8 mouse cellular contexts compared by ENCODE assay signal in the genomic region with DNA sequence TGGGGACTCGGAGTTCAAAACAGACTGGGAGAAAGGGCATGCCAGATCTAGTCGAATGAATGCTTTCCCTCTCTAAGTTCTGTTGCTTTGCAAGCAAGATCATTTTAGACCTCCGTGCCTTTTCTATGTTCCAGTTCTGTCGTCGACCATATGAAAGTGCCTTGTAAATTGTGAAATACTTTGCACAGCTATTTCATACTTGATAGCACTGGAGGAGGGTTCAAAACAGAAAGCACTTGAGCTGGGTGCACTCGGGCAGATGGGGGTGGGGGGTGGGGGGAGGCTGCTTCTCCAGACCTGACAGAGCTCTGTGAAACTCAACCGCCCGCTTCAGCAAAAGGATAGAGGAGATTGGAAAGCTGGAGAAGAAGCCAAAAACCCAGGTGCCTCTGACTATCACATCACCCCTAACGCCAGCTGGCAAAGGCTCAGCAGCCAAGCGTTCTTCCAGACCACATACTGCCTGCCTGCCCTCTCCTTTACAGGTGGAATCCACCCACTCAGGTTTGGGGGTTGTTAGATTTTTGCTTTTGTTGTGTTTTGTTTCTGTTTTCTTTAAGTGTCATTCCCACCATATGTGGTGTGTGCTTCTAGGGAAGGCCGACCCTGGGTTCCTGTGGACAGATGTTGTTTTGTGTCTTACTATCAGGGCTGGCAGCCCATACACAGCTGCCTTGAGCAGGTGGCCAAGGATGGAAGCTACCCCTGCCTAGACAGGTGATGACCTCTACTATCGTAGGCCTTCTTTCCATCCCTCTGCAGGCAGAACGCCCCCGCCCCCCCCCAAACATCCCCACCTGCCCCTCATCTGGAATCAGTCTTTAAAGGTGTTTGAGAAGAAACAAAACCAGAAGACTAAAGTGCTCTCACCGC. TPM values are rescaled to one million over a fixed set of nuclear protein-coding genes. Genes with fewer than 3 reads are reported as not detected.
A peak's percentile ranks its signal among the peaks of the same experiment; 100 is the strongest.
DNase-seq lines count a peak whose midpoint lies in the region; ATAC-seq lines count a peak whose summit lies in the region.

No protein-coding gene starts in this region.

- no peak for DNase-seq in lung, postnatal 14 days
- DNase-seq in cerebellum, postnatal 36 days, result peak; percentile 32 to 36
- DNase-seq in hindbrain, embryonic 10.5 days (ENCODE audit: low spot score), result peak; percentile 39
- peak; percentile 90 for DNase-seq in midbrain, embryonic 11.5 days (ENCODE audit: low spot score, missing footprints)
- DNase-seq in spleen, adult 18-20 months, result no peak
- DNase-seq in right cerebral cortex, postnatal 10 days (ENCODE audit: low spot score in 2 of 2), result no peak
- no peak for DNase-seq in adrenal gland, adult 8-10 months

- peak overlapping the region; percentile 85 for H3K4me2 ChIP-seq in lung, embryonic 16.5 days (ENCODE audit: low read depth, low read length)
- peak overlapping the region; percentile 88 for H3K4me2 ChIP-seq in midbrain, embryonic 11.5 days

- peak overlapping the region; percentile 99 for H3K27ac ChIP-seq in lung, embryonic 16.5 days (ENCODE audit: low read length)
- peak overlapping the region; percentile 98 for H3K27ac ChIP-seq in hindbrain, embryonic 10.5 days
- H3K27ac ChIP-seq in midbrain, embryonic 11.5 days (ENCODE audit: low read depth, low read length), result peak overlapping the region; percentile 96

- H3K9me3 ChIP-seq in lung, embryonic 16.5 days (ENCODE audit: control insufficient read depth, low read length), result no peaks in the 10 kb centered on the region
- no peaks in the 10 kb centered on the region for H3K9me3 ChIP-seq in hindbrain, embryonic 10.5 days
- H3K9me3 ChIP-seq in midbrain, embryonic 11.5 days (ENCODE audit: control insufficient read depth, low read length), result no peaks in the 10 kb centered on the region

- peaks cover 57% of the 10 kb centered on the region for H3K4me1 ChIP-seq in lung, embryonic 16.5 days (replicated peaks; ENCODE audit: control insufficient read depth, insufficient read depth, low read length)
- peaks cover 90% of the 10 kb centered on the region for H3K4me1 ChIP-seq in hindbrain, embryonic 10.5 days (replicated peaks)
- peaks cover 57% of the 10 kb centered on the region for H3K4me1 ChIP-seq in midbrain, embryonic 11.5 days (ENCODE audit: control insufficient read depth, insufficient read depth, low read length)

- no peak for ATAC-seq in lung, embryonic 16.5 days (ENCODE audit: low read depth)
- ATAC-seq in midbrain, embryonic 11.5 days (ENCODE audit: low FRiP score), result no peak

- H3K4me3 ChIP-seq in lung, embryonic 16.5 days (ENCODE audit: low read length), result peak overlapping the region; percentile 89
- H3K4me3 ChIP-seq in hindbrain, embryonic 10.5 days, result peak overlapping the region; percentile 89
- peak overlapping the region; percentile 83 for H3K4me3 ChIP-seq in midbrain, embryonic 11.5 days (ENCODE audit: low read depth, low read length)

- WGBS in lung, embryonic 16.5 days, result 12% methylated on average over 15 of the region's 15 CpGs
- WGBS in hindbrain, embryonic 10.5 days, result 29% methylated on average over 15 of the region's 15 CpGs
- WGBS in midbrain, embryonic 11.5 days, result 16% methylated on average over 15 of the region's 15 CpGs

- peak overlapping the region; percentile 97 for H3K9ac ChIP-seq in lung, embryonic 16.5 days (ENCODE audit: low read length)
- peak overlapping the region; percentile 95 for H3K9ac ChIP-seq in midbrain, embryonic 11.5 days (ENCODE audit: low read length)

- no peaks in the 10 kb centered on the region for H3K36me3 ChIP-seq in lung, embryonic 16.5 days (ENCODE audit: control insufficient read depth, insufficient read depth, low read length)
- H3K36me3 ChIP-seq in hindbrain, embryonic 10.5 days, result peaks cover 5% of the 10 kb centered on the region; the same call in 1 of the 2 replicates
- no peaks in the 10 kb centered on the region for H3K36me3 ChIP-seq in midbrain, embryonic 11.5 days (ENCODE audit: control insufficient read depth, insufficient read depth, low read length)

- H3K27me3 ChIP-seq in lung, embryonic 16.5 days (ENCODE audit: control insufficient read depth, insufficient read depth, low read depth, low read length), result no peaks in the 10 kb centered on the region
- H3K27me3 ChIP-seq in hindbrain, embryonic 10.5 days (ENCODE audit: insufficient read depth, poor library complexity, severe bottlenecking), result no peaks in the 10 kb centered on the region
- no peaks in the 10 kb centered on the region; the same call in 1 of the 2 replicates for H3K27me3 ChIP-seq in midbrain, embryonic 11.5 days (ENCODE audit: control insufficient read depth, insufficient read depth, low read length)

RNA-seq across cellular contexts. Expression of a gene that starts 1.9 kb away (rescaled TPM):
- polyA plus RNA-seq in lung, embryonic 16.5 days (2015; fragmentation: Nextera tagmentation; extraction: Ambion mirVana), result 18.0 and 19.5 TPM in 2 replicates
- polyA plus RNA-seq in hindbrain, embryonic 10.5 days (2016; fragmentation: Nextera tagmentation; extraction: Ambion mirVana), result 24.2 TPM in 2 replicates
- 16.5 and 16.8 TPM in 2 replicates for polyA plus RNA-seq in midbrain, embryonic 11.5 days (2014; fragmentation: Nextera tagmentation; extraction: Ambion mirVana)
- total RNA-seq in adrenal gland, adult 8-10 months (2022), result 10 to 100 TPM; 27.0 to 49.6 (median 37.1) TPM

Comparison
In these comparisons a context has a peak if more than half of its experiments do, and no peak if none do; other contexts are left out.
1. DNase-seq: peak in cerebellum, postnatal 36 days (2 of 2), hindbrain, embryonic 10.5 days (single experiment) and midbrain, embryonic 11.5 days (single experiment); none in lung, postnatal 14 days (single experiment), spleen, adult 18-20 months (0 of 2), right cerebral cortex, postnatal 10 days (0 of 2) and adrenal gland, adult 8-10 months (single experiment).
2. Peak in every context shown above with its lines, with median percentiles within 50 percentile points of each other: H3K27ac ChIP-seq and H3K4me3 ChIP-seq.